Mouse (Mus musculus): ENCODE data around the gene Atp6v0d1.

GRCm38 (mm10) chr8:105549506-105549905 lies 16.3 kb downstream of the Atp6v0d1 start:
- TF ChIP-seq POLR2A (IDR thresholded peaks at IDR 0.05; ENCODE audit: low read depth, low read length) (no peak), BHLHE40 (IDR thresholded peaks at IDR 0.05; ENCODE audit: low read depth, low read length) (no peak), CTCF (conservative IDR thresholded peaks at IDR 0.05 in 1 of 2, IDR thresholded peaks at IDR 0.05 in 1 of 2; ENCODE audit: low read depth in 2 of 2, low read length in 2 of 2) (no peak), EP300 (IDR thresholded peaks at IDR 0.05; ENCODE audit: low read length) (no peak), NELFE (IDR thresholded peaks at IDR 0.05; ENCODE audit: low read depth, low read length) (no peak), HCFC1 (IDR thresholded peaks at IDR 0.05; ENCODE audit: low read depth, low read length) (no peak), ZMIZ1 (IDR thresholded peaks at IDR 0.05; ENCODE audit: low read depth, low read length) (no peak), MAZ (IDR thresholded peaks at IDR 0.05; ENCODE audit: low read depth, low read length) (no peak), GABPA (IDR thresholded peaks at IDR 0.05; ENCODE audit: insufficient replicate concordance, low read depth, low read length) (no peak), JUND (conservative IDR thresholded peaks at IDR 0.05; ENCODE audit: low read depth, low read length) (no peak), E2F4 (IDR thresholded peaks at IDR 0.05; ENCODE audit: insufficient replicate concordance, low read depth, low read length) (no peak), USF2 (conservative IDR thresholded peaks at IDR 0.05; ENCODE audit: low read depth, low read length) (no peak)
